Mouse (Mus musculus) liver, embryonic 11.5 days (tissue): ENCODE results near the gene Cdk8. TPM values are rescaled to one million over a fixed set of nuclear protein-coding genes. Genes with fewer than 3 reads are reported as not detected.
"Not testable (repeated sequence)": the region's sequence is repeated elsewhere in the genome, so short reads cannot be mapped to it uniquely, and the experiment has no call there.

Experiments
- ATAC-seq: fragments of 200-750 bp; cut with Nextera tagmentation; replicated peaks from 2 replicates; pipeline ENCODE4 v1.8.0; 2017; ENCODE audit warnings: moderate number of reproducible peaks, mild to moderate bottlenecking, moderate TSS enrichment, moderate library complexity; ENCODE audit not compliant: low FRiP score
- DNase-seq: peaks from one replicate; pipeline ENCODE4 v3.0.0-alpha.2; 2017; ENCODE audit warnings: low spot score
- H3K27ac ChIP-seq: fragments of 300-500 bp; sonication (generic); 2 replicates; pipeline ENCODE4 v1.5.1; 2014; ENCODE audit warnings: mild to moderate bottlenecking, low read depth, low read length, control low read depth
- H3K27me3 ChIP-seq: fragments of 300-500 bp; sonication (generic); replicated peaks from 2 replicates; pipeline ENCODE4 v1.6.1; 2014; ENCODE audit warnings: low read length, mixed read lengths; ENCODE audit not compliant: control insufficient read depth, insufficient read depth
- H3K36me3 ChIP-seq: fragments of 300-500 bp; sonication (generic); 2 replicates; pipeline ENCODE4 v1.6.1; 2014; ENCODE audit warnings: mild to moderate bottlenecking, low read length, moderate library complexity, mixed read lengths; ENCODE audit not compliant: control insufficient read depth, insufficient read depth
- H3K4me1 ChIP-seq: fragments of 300-500 bp; sonication (generic); replicated peaks from 2 replicates; pipeline ENCODE4 v1.6.1; 2014; ENCODE audit warnings: low read length, mixed read lengths; ENCODE audit not compliant: control insufficient read depth, insufficient read depth
- H3K4me2 ChIP-seq: fragments of 300-500 bp; sonication (generic); 2 replicates; pipeline ENCODE4 v1.6.1; 2014; ENCODE audit warnings: mild to moderate bottlenecking, control low read depth, moderate library complexity
- H3K4me3 ChIP-seq: fragments of 300-500 bp; sonication (generic); 2 replicates; pipeline ENCODE4 v1.5.1; 2014; ENCODE audit warnings: low read depth, low read length, control low read depth
- H3K9ac ChIP-seq: fragments of 300-500 bp; sonication (generic); 2 replicates; pipeline ENCODE4 v1.6.1; 2014; ENCODE audit warnings: low read depth, low read length, control low read depth
- H3K9me3 ChIP-seq: fragments of 300-500 bp; sonication (generic); 2 replicates; pipeline ENCODE4 v1.6.1; 2016; ENCODE audit warnings: low read length, inconsistent platforms, mixed read lengths; ENCODE audit not compliant: control insufficient read depth
- WGBS: fragments of 180-500 bp; shearing (Covaris S2); extraction: QIAGEN DNeasy Blood & Tissue Kit; methylation state at CpG from one replicate; pipeline ENCODE4 v1.1.7; 2014; 5-methylcytosine and 5-hydroxymethylcytosine counted together
- polyA plus RNA-seq: library from polyadenylated mRNA; unstranded; fragments of >200 nt; fragmentation: Nextera tagmentation; extraction: Ambion mirVana; gene quantifications from 2 replicates; pipeline ENCODE4 v1.2.1, GENCODE M21; 2014

Cdk8 gene
- polyA plus RNA-seq = 31.5 and 34.3 TPM in 2 replicates

DNA sequence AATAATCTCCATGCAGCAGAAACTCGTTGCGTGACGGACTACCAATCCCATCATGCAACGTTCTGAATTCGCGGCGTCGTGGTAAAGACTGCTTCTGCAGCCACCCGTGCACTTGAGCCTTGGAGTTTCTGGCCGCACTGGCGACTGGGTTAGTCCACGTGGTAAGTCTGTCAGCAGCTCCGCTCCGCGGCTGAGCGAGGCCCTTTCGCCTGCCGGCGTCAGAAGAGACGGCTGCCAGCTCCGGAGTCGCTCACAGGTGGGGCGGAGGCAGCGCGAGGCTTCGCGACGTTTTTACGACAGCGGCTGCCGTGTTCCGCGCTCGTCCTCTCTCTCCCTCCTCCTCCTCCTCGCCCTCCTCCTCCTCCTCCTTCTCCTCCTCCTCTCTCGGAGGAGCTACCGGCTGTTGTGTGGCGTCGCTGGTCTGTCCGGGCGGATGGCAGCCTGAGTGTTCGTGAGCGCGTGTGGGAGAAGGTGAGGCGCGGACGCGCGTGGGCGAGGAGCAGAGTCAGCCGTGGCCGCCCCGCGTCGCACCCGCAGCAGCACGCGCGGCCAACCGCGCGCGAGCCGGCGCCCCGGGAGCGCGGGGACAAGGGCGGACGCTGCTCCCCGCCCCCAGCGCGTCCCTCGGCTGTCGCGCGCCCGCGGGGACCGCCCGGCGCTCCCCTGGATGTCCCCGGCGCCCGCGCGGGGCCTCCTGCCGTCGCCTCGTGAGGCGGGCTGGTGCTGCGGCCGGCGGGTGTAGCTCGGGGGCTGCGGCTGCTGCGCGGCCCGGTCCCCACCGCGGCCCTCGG is at the start of gene Cdk8:
Gene Cdk8 (plus strand): TSS at position 367 of the 791 bp plus-strand sequence.
- WGBS = under 1% methylated on average over 85 of the region's 102 CpGs
- peak within 1 kb of the TSS; percentile 77 for H3K4me2 ChIP-seq
- no peaks in the 10 kb centered on the region for H3K27me3 ChIP-seq
- H3K9ac ChIP-seq = peak within 1 kb of the TSS; percentile 79
- peaks cover 23% of the 10 kb centered on the region for H3K4me1 ChIP-seq
- H3K27ac ChIP-seq = peak within 1 kb of the TSS; percentile 97
- no peaks in the 10 kb centered on the region for H3K9me3 ChIP-seq
- no peaks in the 10 kb centered on the region; the same call in 1 of the 2 replicates for H3K36me3 ChIP-seq
- DNase-seq (peak; percentile 93), ATAC-seq (peak; percentile 82)
- H3K4me3 ChIP-seq = peak within 1 kb of the TSS; percentile 81

- not testable (repeated sequence) for H3K27ac ChIP-seq, H3K27me3 ChIP-seq, H3K4me1 ChIP-seq, ATAC-seq, H3K4me2 ChIP-seq, H3K36me3 ChIP-seq, H3K4me3 ChIP-seq, H3K9me3 ChIP-seq, DNase-seq, H3K9ac ChIP-seq
- 74% methylated on average over 4 of the region's 4 CpGs for WGBS
Observed at GRCm38 (mm10) chr5:146185204-146185603, 45.8 kb upstream of the Cdk8 start, which contains the start of gene 1700001J03Rik. Gene 1700001J03Rik (minus strand): TSS chr5:146185304.

- not testable (repeated sequence) for H3K4me3 ChIP-seq, DNase-seq, H3K9ac ChIP-seq, H3K4me2 ChIP-seq, ATAC-seq, H3K9me3 ChIP-seq, H3K36me3 ChIP-seq, H3K27ac ChIP-seq, H3K4me1 ChIP-seq, H3K27me3 ChIP-seq
- WGBS = 22% methylated on average over 5 of the region's 5 CpGs
Observed at GRCm38 (mm10) chr5:146187441-146187840, 43.6 kb upstream of the Cdk8 start.

DNA sequence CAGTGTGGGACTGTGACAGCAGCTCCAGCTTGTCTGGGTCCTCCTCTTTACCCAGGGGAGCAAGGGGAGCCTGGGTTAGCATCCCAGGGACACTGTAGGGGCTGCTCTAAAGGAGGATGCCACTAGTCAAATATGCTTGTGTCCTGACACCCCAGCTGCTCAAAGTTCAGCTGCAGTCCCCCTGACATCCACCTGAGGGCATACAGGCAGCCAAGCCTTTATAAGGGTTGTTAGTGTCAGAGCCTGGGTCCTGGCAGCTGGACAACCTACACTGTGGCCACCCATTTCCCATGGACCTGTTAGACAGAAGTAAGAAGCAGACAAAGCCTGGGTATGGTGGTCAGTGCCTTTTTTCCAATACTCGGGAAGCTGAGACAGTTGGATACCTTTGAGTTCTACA is 42.9 kb upstream of the Cdk8 start:
- Histone ChIP-seq H3K9me3 (no peaks in the 10 kb centered on the region), H3K4me3 (no peak overlapping the region), H3K4me2 (no peak overlapping the region), H3K9ac (no peak overlapping the region), H3K27me3 (no peaks in the 10 kb centered on the region), H3K36me3 (no peaks in the 10 kb centered on the region), H3K27ac (no peak overlapping the region), H3K4me1 (no peaks in the 10 kb centered on the region)
- DNase-seq (no peak), ATAC-seq (peak; percentile 39; the same call in 1 of the 2 replicates)
- WGBS = 84% methylated on average over 1 of the region's 1 CpGs

DNA sequence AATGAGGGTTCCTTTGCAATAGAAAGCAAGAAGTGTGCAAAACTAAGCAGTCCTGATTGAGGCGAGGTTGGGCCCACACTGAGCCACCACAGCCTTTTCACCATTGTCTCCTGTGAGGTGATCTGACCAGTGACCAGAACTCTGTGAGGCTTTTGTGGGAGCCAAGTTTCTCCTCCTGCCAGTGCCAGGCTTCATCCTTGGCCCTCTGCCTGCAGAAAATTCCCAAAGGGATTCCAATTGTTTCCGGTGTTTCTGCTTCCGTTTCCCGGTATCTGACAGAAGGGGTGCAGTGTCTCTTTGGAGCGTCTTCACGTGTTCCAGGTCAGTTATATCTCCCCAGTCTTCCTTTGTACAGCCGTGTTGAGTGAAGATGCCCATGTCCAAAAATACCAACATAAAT is 42.3 kb upstream of the Cdk8 start:
- H3K27me3 ChIP-seq = no peaks in the 10 kb centered on the region
- DNase-seq (no peak), ATAC-seq (no peak)
- H3K27ac ChIP-seq = no peak overlapping the region
- 82% methylated on average over 7 of the region's 7 CpGs for WGBS
- H3K4me3 ChIP-seq = no peak overlapping the region
- H3K9me3 ChIP-seq = no peaks in the 10 kb centered on the region
- H3K36me3 ChIP-seq = no peaks in the 10 kb centered on the region
- no peak overlapping the region for H3K4me2 ChIP-seq
- no peaks in the 10 kb centered on the region for H3K4me1 ChIP-seq
- no peak overlapping the region for H3K9ac ChIP-seq

GRCm38 (mm10) chr5:146190093-146190492 is 40.9 kb upstream of the Cdk8 start:
- no peak overlapping the region for H3K27ac ChIP-seq
- no peak overlapping the region for H3K9ac ChIP-seq
- no peaks in the 10 kb centered on the region for H3K36me3 ChIP-seq
- no peaks in the 10 kb centered on the region for H3K9me3 ChIP-seq
- H3K4me1 ChIP-seq = no peaks in the 10 kb centered on the region
- WGBS = 50% methylated on average over 4 of the region's 4 CpGs
- H3K27me3 ChIP-seq = no peaks in the 10 kb centered on the region
- H3K4me2 ChIP-seq = no peak overlapping the region
- no peak for ATAC-seq
- no peak overlapping the region for H3K4me3 ChIP-seq
- no peak for DNase-seq

GRCm38 (mm10) chr5:146190501-146191269 is 40.3 kb upstream of the Cdk8 start:
- ATAC-seq (no peak), DNase-seq (no peak)
- H3K4me3 ChIP-seq = no peak overlapping the region
- H3K4me1 ChIP-seq = no peaks in the 10 kb centered on the region
- H3K9ac ChIP-seq = no peak overlapping the region
- H3K27ac ChIP-seq = no peak overlapping the region
- no peaks in the 10 kb centered on the region for H3K27me3 ChIP-seq
- 45% methylated on average over 3 of the region's 3 CpGs for WGBS
- no peaks in the 10 kb centered on the region for H3K36me3 ChIP-seq
- no peak overlapping the region for H3K4me2 ChIP-seq
- H3K9me3 ChIP-seq = no peaks in the 10 kb centered on the region

DNA sequence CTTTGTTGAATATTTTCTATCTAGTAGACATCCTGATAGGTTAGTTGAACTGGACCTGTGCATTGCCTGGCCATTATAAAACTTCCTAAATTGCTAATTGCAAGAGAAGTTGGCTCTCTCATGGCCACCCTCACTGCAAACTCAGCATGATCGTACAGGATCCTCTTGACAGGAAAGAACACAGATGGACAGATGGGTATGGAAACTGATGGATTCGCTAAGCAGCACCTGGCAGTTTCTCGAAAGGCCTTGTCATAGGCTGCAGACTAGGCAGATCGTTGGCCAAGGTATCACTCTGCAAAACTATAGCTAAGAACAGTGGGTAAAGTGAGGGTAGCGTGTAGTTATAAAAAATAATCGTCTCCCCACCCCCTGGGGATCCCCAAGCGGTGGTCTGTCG is 37.7 kb upstream of the Cdk8 start:
- ATAC-seq (no peak), DNase-seq (no peak)
- Histone ChIP-seq H3K4me1 (no peaks in the 10 kb centered on the region), H3K4me3 (no peak overlapping the region), H3K27me3 (no peaks in the 10 kb centered on the region), H3K4me2 (no peak overlapping the region), H3K27ac (no peak overlapping the region), H3K9ac (no peak overlapping the region), H3K36me3 (no peaks in the 10 kb centered on the region), H3K9me3 (no peaks in the 10 kb centered on the region)
- WGBS = 80% methylated on average over 8 of the region's 8 CpGs
